Mouse (Mus musculus) heart, postnatal 10 days (tissue): ENCODE measurements around the gene Tpx2. TPM values are rescaled to one million over a fixed set of nuclear protein-coding genes. Genes with fewer than 3 reads are reported as not detected.
A peak's percentile ranks its signal among the peaks of the same experiment; 100 is the strongest.

Experiments used
- DNase-seq, 2 experiments: peaks; one replicate each; pipeline ENCODE4 v3.0.0; 2021
- intact Hi-C: fragments of 180-260 bp; cut with DNase I; formaldehyde crosslinking; loops from one replicate; pipeline ENCODE4 v1.15.1; 2025
- total RNA-seq, 2 experiments: library from RNA; stranded (reverse); gene quantifications; 2 replicates each; pipeline ENCODE4 v1.2.3; 2021

Tpx2 gene
- 10 to 100 TPM; 16.0 to 17.8 TPM for total RNA-seq

GRCm38 (mm10) chr2:152847815-152848302, at the start of gene Tpx2:
Gene Tpx2, plus strand, starts transcription at chr2:152847964.
- intact Hi-C loops = no loop called here
- DNase-seq = peak; percentile 99

GRCm38 (mm10) chr2:152799954-152800761, 47.6 kb upstream of the Tpx2 start:
- no peak for DNase-seq
- intact Hi-C loops = no loop called here

DNA sequence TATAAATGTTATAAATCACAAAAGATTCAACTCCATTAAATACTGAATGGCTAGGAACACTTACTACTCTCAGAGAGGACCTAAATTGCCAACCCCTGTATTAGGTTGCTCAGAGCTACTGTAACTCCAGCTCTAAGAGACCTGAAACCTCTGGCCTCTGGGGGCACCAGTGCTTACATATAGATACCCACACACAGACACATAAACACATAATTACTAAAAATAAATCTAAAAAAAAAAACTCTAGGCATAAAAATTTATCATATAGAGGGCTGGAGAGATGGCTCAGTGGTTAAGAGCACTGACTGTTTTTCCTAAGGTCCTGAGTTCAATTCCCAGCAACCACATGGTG, 47.0 kb upstream of the Tpx2 start:
- intact Hi-C loops = no loop called here
- no peak for DNase-seq

DNA sequence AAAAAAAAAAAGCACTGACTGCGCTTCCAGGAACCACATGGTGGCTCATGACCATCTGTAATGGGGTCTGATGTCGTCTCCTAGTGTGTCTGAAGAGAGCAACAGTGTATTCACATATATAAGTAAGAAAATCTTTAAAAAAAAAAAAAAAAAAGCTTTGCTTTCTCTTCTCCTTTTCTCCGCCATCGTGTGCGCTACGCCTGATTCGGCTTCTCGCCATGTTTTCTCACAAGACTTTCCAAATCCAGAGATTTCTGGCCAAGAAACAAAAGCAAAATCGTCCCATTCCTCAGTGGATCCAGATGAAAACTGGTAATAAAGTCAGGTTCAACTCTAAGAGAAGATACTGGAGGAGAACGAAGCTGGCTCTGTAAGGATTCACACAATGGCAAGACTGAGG, 45.5 kb upstream of the Tpx2 start:
- no peak for DNase-seq
- intact Hi-C loops = no loop called here

DNA sequence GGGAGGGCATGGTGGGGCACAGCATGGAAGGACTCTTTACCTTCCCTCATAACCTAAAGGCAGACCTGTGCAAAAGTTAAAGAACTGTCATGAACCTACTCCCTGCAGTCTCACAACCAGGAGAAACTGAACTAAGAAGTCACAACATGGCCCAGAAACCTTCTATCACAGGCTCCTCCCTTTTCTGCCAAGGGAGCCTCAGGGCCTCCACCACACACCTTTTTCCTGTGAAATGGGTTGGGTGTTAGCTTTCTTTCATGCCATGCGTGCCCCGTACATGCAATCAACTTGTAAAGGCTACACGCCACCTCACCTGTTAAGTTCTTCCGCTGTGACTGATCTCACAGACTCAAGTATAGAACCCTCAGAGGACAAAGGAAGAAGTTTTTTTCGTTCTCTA, 44.7 kb upstream of the Tpx2 start:
- no peak for DNase-seq
- intact Hi-C loops = no loop called here

- intact Hi-C loops = no loop called here
Observed at GRCm38 (mm10) chr2:152804408-152805110, 43.2 kb upstream of the Tpx2 start.

GRCm38 (mm10) chr2:152805111-152805490, 42.7 kb upstream of the Tpx2 start:
- DNase-seq = no peak
- intact Hi-C loops = no loop called here

More at GRCm38 (mm10) chr2:152804408-152805110, 43.2 kb upstream of the Tpx2 start:
- DNase-seq = no peak

DNA sequence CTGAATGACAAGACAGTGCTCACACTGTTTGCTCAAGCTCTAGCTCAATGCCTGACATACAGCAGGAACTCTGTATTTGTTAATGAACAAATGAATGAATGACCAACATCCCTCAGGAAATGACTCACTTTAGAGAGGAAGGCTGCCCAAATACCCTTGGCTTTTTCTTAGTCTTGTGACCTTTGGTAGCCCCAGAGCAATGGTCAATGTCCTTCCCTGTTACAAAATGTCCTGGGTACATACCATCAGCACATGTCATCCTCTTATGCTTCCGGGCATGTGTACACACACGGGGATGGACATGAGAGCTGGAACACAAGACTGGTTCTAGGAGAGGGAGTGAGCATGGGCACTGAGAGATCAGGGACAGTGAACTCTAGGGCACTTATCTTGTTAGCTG, 41.7 kb upstream of the Tpx2 start:
- intact Hi-C loops = no loop called here
- no peak for DNase-seq

- DNase-seq = no peak
Observed at GRCm38 (mm10) chr2:152808178-152808577, 39.6 kb upstream of the Tpx2 start.

DNA sequence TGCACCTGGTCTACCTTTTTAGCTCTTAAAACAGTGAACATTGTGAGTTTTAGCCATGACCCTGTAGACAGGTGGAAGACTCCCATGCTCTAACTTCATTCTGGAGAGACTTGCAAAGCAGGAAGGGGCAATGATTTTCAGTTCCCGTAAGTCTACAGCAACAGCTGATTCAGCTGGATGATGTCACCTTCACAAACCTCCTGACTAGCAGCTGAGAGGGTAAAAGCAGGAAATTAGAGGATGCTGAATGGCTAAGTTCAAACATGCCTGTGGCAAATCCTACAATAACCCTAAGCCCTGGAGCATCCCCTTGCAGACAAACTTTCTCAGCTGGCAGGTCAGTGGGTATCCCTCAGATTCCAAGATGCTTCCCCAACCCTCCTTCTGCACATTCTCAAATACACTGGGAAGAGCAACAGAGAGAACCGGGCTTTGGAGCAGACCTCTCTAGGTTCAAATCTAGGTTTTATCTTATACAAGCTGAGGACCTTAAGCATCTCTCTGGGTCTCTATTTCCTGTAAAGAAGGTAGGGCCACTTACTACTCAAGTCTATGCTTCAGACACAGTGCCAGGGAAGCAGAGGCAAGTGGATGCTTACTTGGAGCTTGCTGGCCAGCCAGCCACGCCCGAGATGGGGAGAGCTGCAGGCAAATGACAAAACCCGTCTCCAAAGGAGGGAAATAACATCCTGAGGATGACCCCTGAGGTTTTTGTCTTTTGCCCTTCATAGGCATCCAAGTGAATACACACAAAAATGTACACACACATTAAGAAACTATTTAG, 37.4 kb upstream of the Tpx2 start:
- intact Hi-C loops = no loop called here

More at GRCm38 (mm10) chr2:152808178-152808577, 39.6 kb upstream of the Tpx2 start:
- intact Hi-C loops = no loop called here

DNA sequence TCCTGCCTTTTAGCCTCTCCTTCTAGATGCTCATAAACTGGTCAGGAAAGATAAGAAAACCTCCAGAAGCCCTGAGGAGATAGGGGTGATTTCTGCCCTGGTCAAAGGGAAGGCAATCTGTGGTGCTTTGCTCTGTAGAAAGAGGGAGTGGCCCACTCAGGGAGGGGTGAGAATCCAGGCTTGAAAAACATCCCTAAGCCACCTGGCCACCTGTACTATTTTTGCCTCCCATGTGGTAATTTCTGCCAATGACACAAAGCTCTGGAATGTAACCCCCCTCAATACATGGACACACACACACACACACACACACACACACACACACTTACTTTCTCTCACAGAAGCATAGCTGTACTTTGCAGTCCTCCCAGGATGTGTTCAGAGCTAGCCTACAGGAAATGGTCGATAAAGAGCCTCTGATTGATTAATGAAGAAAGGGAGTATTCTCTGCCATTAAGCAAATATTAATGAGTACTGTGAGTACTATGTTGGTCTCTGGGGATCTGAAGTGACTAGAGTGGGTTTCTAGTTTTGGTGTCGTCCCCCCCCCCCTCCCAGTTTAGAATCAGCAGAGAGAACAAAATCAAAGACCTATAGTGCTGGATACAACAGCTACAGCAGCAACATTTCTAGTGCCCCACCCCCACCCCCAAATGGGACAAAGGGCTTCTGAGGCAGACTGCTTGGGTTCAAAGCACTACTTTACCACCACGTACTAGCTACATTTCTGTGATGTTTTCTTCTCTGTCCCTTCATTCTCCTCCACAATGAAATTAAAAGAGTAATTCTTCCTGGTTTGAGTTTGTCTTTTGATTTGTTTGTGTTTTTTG, 36.2 kb upstream of the Tpx2 start:
- intact Hi-C loops = no loop called here
- no peak for DNase-seq

More for the DNA sequence above, 37.4 kb upstream of the Tpx2 start:
- no peak for DNase-seq

DNA sequence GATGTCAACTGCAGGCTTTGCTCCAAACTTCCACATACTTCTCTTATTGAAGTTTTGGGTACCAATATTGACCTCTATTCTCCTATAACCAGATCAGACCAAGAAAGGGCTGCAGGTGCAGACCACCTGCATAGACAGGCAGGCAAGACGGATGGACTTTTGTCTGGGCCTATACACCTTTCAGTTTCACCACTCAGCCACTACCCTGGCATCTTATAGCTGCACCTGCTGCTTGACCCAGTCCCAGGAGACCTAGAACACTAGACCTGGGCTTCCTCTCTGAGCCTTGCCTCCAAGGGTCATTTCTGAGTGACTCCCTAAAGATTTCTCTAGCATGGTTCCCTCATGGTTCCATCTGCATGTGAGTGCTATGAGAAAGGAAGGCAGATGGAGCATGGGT, 34.5 kb upstream of the Tpx2 start:
- DNase-seq = no peak
- intact Hi-C loops = no loop called here

- intact Hi-C loops = no loop called here
Observed at GRCm38 (mm10) chr2:152814213-152814874, 33.4 kb upstream of the Tpx2 start.

DNA sequence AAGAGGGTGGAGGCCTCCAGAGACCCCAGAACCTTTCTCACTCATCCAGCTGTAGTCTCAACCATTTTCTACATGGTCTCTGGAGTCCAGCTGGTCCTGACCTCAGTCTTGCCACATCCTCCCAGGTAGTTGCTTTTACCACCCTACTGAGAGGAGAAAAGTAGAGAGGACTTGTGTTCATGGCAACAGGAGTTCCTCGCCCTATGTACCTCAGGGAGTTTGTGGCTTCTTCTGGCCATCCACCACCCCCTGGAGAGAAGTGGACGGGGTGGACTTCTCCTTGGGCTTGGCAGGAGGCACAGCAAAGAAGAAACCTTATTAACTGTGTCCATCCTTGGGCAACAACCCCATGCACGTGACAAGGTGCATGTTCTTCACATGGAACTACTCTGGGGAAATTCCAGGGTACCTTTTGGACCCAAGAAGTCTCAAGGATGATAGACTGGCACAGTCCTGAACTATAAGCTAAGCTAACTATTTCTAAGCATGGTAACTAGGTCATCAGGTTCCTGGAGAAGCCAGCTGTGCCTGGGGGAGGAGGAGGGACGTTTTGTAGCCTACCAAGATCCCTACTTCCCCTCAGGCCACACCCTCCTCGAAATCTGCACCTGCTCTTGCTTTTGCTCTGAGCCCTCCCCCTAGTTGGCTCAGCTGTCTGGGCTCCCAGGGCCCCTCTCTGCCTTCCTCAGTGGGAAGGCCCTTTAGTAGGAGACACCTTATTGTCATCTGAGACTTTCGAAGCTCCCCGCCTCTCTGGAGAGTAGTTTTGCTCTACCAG, 31.7 kb upstream of the Tpx2 start:
- no peak for DNase-seq
- intact Hi-C loops = no loop called here

More at GRCm38 (mm10) chr2:152814213-152814874, 33.4 kb upstream of the Tpx2 start:
- no peak for DNase-seq

GRCm38 (mm10) chr2:152816657-152817348, 31.0 kb upstream of the Tpx2 start:
- DNase-seq = no peak
- intact Hi-C loops = no loop called here

DNA sequence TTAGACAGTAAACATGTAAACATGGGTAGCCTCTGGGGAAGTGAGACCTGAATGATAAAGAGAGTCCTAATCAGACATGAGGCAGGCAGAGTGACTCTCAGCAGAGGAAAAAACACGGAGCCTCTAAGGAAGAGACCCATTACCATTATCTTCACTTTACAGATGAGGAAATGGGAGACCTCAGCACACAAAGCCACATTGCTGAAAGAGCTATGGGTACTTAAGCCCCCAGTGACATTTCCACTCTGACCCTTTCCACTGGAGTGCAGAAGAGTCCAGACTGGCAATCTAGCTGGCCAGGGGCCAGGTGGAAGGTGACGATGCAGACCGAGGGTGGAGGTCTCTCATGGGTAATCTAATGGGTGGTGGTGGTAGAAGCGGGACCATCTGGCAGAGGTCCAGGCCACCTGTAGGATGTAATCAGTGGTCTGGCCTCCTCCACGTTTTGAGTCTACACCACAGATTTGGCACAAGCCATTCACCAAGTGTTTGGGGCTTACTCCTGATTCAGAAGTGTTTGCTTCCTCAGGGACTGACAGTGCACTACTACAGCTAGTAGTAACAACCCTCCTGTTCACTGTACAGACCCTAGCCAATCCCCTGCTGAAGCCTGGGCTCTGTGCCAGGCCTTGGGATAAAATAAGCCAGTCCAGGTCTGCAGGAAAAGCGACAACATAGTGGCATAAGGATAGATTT, 30.0 kb upstream of the Tpx2 start:
- intact Hi-C loops = no loop called here
- peak; percentile 63 to 65 for DNase-seq

- no peak for DNase-seq
- intact Hi-C loops = no loop called here
Observed at GRCm38 (mm10) chr2:152818679-152819078, 29.1 kb upstream of the Tpx2 start.

DNA sequence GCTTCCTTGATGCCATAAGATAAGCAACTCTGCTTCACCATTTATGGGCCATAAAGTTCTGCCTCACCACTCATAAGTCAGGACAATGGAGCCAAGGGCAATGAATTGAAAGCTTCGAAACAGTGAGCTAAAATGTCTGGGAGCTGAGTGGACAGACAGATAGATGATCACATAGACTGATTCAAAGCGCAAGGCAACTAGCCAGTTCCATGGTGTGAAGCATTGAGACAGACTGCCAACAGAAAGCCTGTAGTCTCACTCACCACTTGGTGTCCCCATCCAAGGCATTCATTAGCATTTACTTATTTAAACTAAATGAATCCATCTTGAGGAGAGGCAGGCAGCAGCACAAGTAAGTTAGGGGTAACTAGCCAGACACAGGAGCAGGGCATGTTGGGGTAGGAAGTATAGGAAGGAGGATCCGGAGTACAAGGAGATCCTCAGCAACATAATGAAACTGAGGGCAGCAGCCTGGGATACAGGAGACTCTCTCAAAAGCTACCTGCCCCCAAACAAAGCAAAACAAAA, 28.6 kb upstream of the Tpx2 start:
- intact Hi-C loops = no loop called here
- no peak for DNase-seq
